Mouse (Mus musculus): ENCODE measurements around the gene Bdh1. TPM values are rescaled to one million over a fixed set of nuclear protein-coding genes. Genes with fewer than 3 reads are reported as not detected.

Gene Bdh1
- polyA plus RNA-seq, 1 experiment from 2014 or later, result 327 TPM

- no peak overlapping the region for H3K9ac ChIP-seq (ENCODE audit: low read depth, low read length)
- H3K9me3 ChIP-seq (ENCODE audit: control insufficient read depth), result no peaks in the 10 kb centered on the region
- H3K36me3 ChIP-seq (ENCODE audit: control insufficient read depth, insufficient read depth), result peaks cover 2% of the 10 kb centered on the region; the same call in 1 of the 2 replicates
- H3K4me3 ChIP-seq (ENCODE audit: low read depth, low read length), result no peak overlapping the region
- H3K27me3 ChIP-seq (replicated peaks; ENCODE audit: control insufficient read depth, insufficient read depth, low read length), result no peaks in the 10 kb centered on the region
- peak overlapping the region; percentile 63 for H3K27ac ChIP-seq (ENCODE audit: low read depth, low read length)
- TF ChIP-seq CTCF (IDR thresholded peaks at IDR 0.05; ENCODE audit: low read depth), result no peak
- H3K4me1 ChIP-seq (replicated peaks; ENCODE audit: control insufficient read depth, insufficient read depth, low read length), result peaks cover 5% of the 10 kb centered on the region
- ATAC-seq, result no peak
- WGBS, result 46% methylated on average over 12 of the region's 12 CpGs
- H3K4me2 ChIP-seq (replicated peaks; ENCODE audit: low read depth), result peak overlapping the region; percentile 31
Observed at GRCm38 (mm10) chr16:31433466-31434110, 11.5 kb downstream of the Bdh1 start.

- no peaks in the 10 kb centered on the region for H3K27me3 ChIP-seq (replicated peaks; ENCODE audit: control insufficient read depth, insufficient read depth, low read length)
- ATAC-seq, result no peak
- H3K36me3 ChIP-seq (ENCODE audit: control insufficient read depth, insufficient read depth), result peaks cover 9% of the 10 kb centered on the region; the same call in 1 of the 2 replicates
- no peak overlapping the region for H3K4me2 ChIP-seq (replicated peaks; ENCODE audit: low read depth)
- H3K9me3 ChIP-seq (ENCODE audit: control insufficient read depth), result no peaks in the 10 kb centered on the region
- no peak for TF ChIP-seq CTCF (IDR thresholded peaks at IDR 0.05; ENCODE audit: low read depth)
- no peak overlapping the region for H3K9ac ChIP-seq (ENCODE audit: low read depth, low read length)
- H3K4me3 ChIP-seq (ENCODE audit: low read depth, low read length), result no peak overlapping the region
- no peak overlapping the region for H3K27ac ChIP-seq (ENCODE audit: low read depth, low read length)
- H3K4me1 ChIP-seq (replicated peaks; ENCODE audit: control insufficient read depth, insufficient read depth, low read length), result peaks cover 2% of the 10 kb centered on the region
- 89% methylated on average over 4 of the region's 4 CpGs for WGBS
Observed at GRCm38 (mm10) chr16:31435146-31435545, 13.1 kb downstream of the Bdh1 start.

GRCm38 (mm10) chr16:31436085-31436484, 14.0 kb downstream of the Bdh1 start:
- no peak overlapping the region for H3K9ac ChIP-seq (ENCODE audit: low read depth, low read length)
- H3K4me3 ChIP-seq (ENCODE audit: low read depth, low read length), result no peak overlapping the region
- WGBS, result 63% methylated on average over 9 of the region's 9 CpGs
- no peak overlapping the region for H3K4me2 ChIP-seq (replicated peaks; ENCODE audit: low read depth)
- H3K4me1 ChIP-seq (replicated peaks; ENCODE audit: control insufficient read depth, insufficient read depth, low read length), result no peaks in the 10 kb centered on the region
- peaks cover 9% of the 10 kb centered on the region; the same call in 1 of the 2 replicates for H3K36me3 ChIP-seq (ENCODE audit: control insufficient read depth, insufficient read depth)
- no peaks in the 10 kb centered on the region for H3K27me3 ChIP-seq (replicated peaks; ENCODE audit: control insufficient read depth, insufficient read depth, low read length)
- no peak overlapping the region for H3K27ac ChIP-seq (ENCODE audit: low read depth, low read length)
- TF ChIP-seq CTCF (IDR thresholded peaks at IDR 0.05; ENCODE audit: low read depth), result peak; percentile 61
- H3K9me3 ChIP-seq (ENCODE audit: control insufficient read depth), result no peaks in the 10 kb centered on the region
- no peak for ATAC-seq

- peaks cover 18% of the 10 kb centered on the region; the same call in 1 of the 2 replicates for H3K36me3 ChIP-seq (ENCODE audit: control insufficient read depth, insufficient read depth)
- H3K4me1 ChIP-seq (replicated peaks; ENCODE audit: control insufficient read depth, insufficient read depth, low read length), result no peaks in the 10 kb centered on the region
- no peak overlapping the region for H3K4me2 ChIP-seq (replicated peaks; ENCODE audit: low read depth)
- H3K4me3 ChIP-seq (ENCODE audit: low read depth, low read length), result no peak overlapping the region
- no peak for TF ChIP-seq CTCF (IDR thresholded peaks at IDR 0.05; ENCODE audit: low read depth)
- peak; percentile 79 for ATAC-seq
- no peaks in the 10 kb centered on the region for H3K9me3 ChIP-seq (ENCODE audit: control insufficient read depth)
- no peaks in the 10 kb centered on the region for H3K27me3 ChIP-seq (replicated peaks; ENCODE audit: control insufficient read depth, insufficient read depth, low read length)
- peak overlapping the region; percentile 60 for H3K27ac ChIP-seq (ENCODE audit: low read depth, low read length)
- WGBS, result 39% methylated on average over 11 of the region's 11 CpGs
- no peak overlapping the region for H3K9ac ChIP-seq (ENCODE audit: low read depth, low read length)
Observed at GRCm38 (mm10) chr16:31437358-31437757, 15.3 kb downstream of the Bdh1 start.

GRCm38 (mm10) chr16:31439529-31439928, 17.4 kb downstream of the Bdh1 start:
- H3K9me3 ChIP-seq (ENCODE audit: control insufficient read depth), result no peaks in the 10 kb centered on the region
- H3K4me1 ChIP-seq (replicated peaks; ENCODE audit: control insufficient read depth, insufficient read depth, low read length), result no peaks in the 10 kb centered on the region
- H3K27me3 ChIP-seq (replicated peaks; ENCODE audit: control insufficient read depth, insufficient read depth, low read length), result no peaks in the 10 kb centered on the region
- no peak overlapping the region for H3K27ac ChIP-seq (ENCODE audit: low read depth, low read length)
- no peak overlapping the region for H3K4me3 ChIP-seq (ENCODE audit: low read depth, low read length)
- WGBS, result 89% methylated on average over 5 of the region's 5 CpGs
- ATAC-seq, result no peak
- no peak overlapping the region for H3K4me2 ChIP-seq (replicated peaks; ENCODE audit: low read depth)
- no peak for TF ChIP-seq CTCF (IDR thresholded peaks at IDR 0.05; ENCODE audit: low read depth)
- peaks cover 18% of the 10 kb centered on the region; the same call in 1 of the 2 replicates for H3K36me3 ChIP-seq (ENCODE audit: control insufficient read depth, insufficient read depth)
- H3K9ac ChIP-seq (ENCODE audit: low read depth, low read length), result no peak overlapping the region

- Histone ChIP-seq H3K4me3 (ENCODE audit: low read depth, low read length) (no peak overlapping the region), H3K9ac (ENCODE audit: low read depth, low read length) (no peak overlapping the region), H3K4me1 (replicated peaks; ENCODE audit: control insufficient read depth, insufficient read depth, low read length) (no peaks in the 10 kb centered on the region), H3K36me3 (ENCODE audit: control insufficient read depth, insufficient read depth) (peaks cover 18% of the 10 kb centered on the region; the same call in 1 of the 2 replicates), H3K27me3 (replicated peaks; ENCODE audit: control insufficient read depth, insufficient read depth, low read length) (no peaks in the 10 kb centered on the region), H3K4me2 (replicated peaks; ENCODE audit: low read depth) (no peak overlapping the region), H3K27ac (ENCODE audit: low read depth, low read length) (no peak overlapping the region), H3K9me3 (ENCODE audit: control insufficient read depth) (no peaks in the 10 kb centered on the region)
- WGBS, result 94% methylated on average over 1 of the region's 1 CpGs
- no peak for ATAC-seq
- peak; percentile 36 for TF ChIP-seq CTCF (IDR thresholded peaks at IDR 0.05; ENCODE audit: low read depth)
Observed at GRCm38 (mm10) chr16:31440046-31440445, 18.0 kb downstream of the Bdh1 start.

All from intestine, postnatal 0 days (tissue).